Mouse (Mus musculus) CD8-positive naive resting alpha-beta T cell, adult 2 months (primary cell): ENCODE data around the gene Olfr329-ps.
"Not testable (repeated sequence)": the region's sequence is repeated elsewhere in the genome, so short reads cannot be mapped to it uniquely, and the experiment has no call there.

ENCODE experiments used
- DNase-seq, 2 experiments: peaks; one replicate each; pipeline ENCODE4 v3.0.0; 2022; ENCODE audit warnings: low read depth in 2 of 2, low spot score in 2 of 2

Gene Olfr329-ps

GRCm38 (mm10) chr11:58546322-58546721, at the start of gene Olfr329-ps:
Olfr329-ps (minus strand) TSS chr11:58546422.
- DNase-seq, result no peak

DNA sequence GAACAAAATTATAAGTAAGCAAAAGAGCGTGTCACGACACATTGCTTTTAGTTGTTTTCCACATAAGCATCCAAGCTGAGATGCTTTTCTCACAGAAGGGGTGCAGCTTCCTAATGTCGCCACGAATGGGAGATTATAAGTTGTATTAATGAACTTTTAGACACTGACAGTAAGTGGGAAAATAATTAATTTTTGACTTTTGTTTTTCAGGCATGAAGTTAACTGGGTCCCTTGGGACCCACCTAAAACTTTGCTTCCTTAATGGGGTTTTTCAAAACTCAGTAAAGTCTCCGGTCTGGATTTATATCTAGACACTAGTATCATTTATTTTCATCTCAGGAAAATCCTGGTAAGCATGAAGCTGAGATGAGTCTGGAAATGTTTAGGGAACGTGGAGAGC, 48.6 kb upstream of the Olfr329-ps start, which contains the start of gene Olfr324:
Gene Olfr324 (plus strand): TSS at position 301 of the 400 bp plus-strand sequence.
- DNase-seq, result no peak

DNA sequence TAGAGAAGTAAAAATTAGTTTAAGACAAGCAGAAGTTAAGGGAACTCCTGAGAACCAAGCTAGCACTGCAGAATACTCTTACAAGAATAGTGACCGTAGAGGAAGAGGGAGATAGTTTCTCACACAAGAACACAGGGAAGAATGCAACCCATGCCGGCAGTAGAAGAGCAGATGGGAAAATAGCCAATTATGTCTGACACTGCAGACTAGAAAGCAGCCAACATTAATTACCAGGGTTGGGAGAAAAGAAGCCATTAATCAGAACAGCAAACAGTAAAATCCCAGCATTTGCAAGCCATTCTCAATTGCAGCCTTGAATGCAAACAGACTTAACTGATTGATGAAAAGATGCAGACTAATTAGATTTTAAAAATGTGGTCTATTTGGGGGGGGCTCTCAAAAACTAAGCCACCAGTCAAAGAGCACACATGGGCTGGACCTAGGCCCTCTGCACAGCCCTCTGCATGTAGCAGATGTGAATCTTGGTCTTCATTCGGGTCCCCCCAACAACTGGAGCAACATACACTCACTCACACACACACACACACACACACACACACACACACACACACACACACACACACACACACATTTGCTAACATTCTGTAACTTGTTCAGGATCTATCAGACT, 42.5 kb upstream of the Olfr329-ps start:
- no peak for DNase-seq

DNA sequence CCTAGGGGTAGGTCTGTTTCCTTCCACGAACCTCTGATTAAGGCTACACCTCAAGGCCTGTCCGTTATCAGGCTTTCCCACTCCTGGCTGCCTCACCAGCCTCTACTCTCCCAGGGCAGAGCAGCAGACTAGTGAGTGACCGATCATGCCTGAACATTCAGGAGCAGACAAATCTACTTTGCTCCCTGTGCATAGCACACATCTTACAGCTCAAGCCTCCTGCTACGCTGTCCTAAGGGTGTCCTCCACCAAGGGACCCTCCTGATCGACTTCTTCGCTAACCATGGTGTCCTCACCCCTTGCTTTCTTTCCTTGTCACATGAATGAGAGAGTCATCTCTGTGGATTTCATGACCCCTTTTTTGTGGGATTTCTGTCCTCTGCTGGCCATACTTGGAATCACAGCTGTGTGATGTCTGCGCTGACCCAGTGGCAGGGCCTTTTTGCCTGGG, 41.7 kb upstream of the Olfr329-ps start:
- peak; percentile 25 to 27 for DNase-seq

DNA sequence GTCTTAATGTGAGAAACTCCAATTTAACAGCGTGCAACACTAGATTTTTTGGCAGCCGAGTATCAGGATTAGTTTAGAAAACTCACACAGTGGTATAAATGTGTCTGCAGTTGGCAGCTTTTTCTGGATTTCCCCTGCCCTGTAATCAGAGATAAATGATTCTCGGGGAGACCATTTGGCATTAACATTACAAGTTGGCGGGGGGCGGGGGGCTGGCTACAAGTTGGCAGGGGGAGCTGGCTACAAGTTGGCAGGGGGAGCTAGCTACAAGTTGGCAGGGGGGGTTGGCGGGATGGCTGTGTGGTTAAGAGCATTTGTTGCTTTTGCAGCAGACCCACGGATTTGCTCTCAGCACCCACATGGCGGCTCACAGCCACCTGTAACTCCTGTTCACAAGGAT, 32.4 kb upstream of the Olfr329-ps start:
- DNase-seq, result no peak

DNA sequence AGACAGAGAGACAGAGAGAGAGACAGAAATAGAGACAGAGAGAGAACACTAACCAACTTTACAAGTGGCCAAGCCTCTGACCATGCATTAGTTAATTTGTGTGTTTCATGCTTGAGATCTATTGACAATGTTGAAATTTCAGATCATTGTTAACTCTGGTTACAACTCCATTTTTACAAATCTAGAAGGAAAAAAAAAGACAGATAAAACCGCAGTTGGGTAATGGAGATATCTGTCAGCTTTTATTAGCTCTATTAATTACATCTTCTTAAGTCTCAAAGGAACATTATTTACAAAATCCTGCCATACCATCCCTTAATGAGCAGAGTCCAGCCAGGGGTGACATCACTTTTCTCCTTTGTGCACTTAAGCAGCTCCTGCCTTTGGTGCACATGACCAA, 31.2 kb upstream of the Olfr329-ps start, which contains the start of gene Olfr325:
Gene Olfr325 (plus strand): TSS at position 301 of the 400 bp plus-strand sequence.
- no peak for DNase-seq

GRCm38 (mm10) chr11:58570405-58570804, 24.2 kb upstream of the Olfr329-ps start, which contains the start of gene Olfr224:
Olfr224 (minus strand) TSS chr11:58570553.
- DNase-seq, result no peak

DNA sequence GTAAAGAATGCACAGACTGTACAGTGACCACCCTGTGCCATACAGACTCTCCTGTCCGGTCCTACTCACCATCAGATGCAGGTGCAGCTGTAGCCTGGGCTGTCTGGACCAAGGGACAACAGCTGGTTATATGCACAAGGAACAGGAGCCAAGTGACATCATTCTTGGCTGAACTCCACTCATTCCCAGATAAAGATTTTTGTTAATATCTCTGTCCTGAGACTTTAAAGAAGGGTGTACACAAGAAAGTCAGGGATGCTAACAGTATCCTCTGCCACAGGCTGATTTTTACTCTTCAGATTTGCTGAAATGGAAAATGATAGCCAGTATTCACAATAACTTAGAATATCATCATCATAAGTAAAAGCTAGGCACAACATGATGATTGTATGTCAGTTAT, 9.3 kb upstream of the Olfr329-ps start, which contains the start of gene Olfr328:
Gene Olfr328 (minus strand): TSS at position 101 of the 400 bp plus-strand sequence.
- DNase-seq, result no peak

- DNase-seq, result not testable (repeated sequence)
These were observed 11.5 kb downstream of the Olfr329-ps start, which contains the start of gene Olfr330 for GRCm38 (mm10) chr11:58534736-58535135. Olfr330 (minus strand) TSS chr11:58534836.

DNA sequence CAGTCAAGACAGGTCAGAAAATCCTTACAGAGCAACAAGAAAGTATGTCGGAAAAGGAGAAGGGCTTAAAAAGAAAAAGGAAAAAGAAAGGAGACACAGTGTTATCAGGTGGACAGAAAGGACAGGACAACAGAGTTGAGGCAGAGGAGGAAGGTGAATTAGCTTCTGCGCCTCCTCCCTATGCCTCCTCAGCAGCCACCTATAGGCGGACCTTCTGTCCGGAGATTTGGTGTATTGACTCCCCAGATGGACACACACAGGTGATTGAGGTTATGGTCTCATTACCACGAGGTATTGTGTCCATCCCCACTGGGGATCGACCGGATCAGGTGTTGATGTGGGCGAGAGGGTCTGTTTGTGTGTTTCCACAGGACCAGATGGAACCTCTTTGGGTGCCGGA, 26.5 kb downstream of the Olfr329-ps start:
- DNase-seq, result peak in 1 of 2 experiments; percentile 19

- DNase-seq, result peak; percentile 50 to 66
These were observed 27.3 kb downstream of the Olfr329-ps start for GRCm38 (mm10) chr11:58518916-58519315.

GRCm38 (mm10) chr11:58509058-58509457, 37.2 kb downstream of the Olfr329-ps start:
- DNase-seq, result not testable (repeated sequence)

DNA sequence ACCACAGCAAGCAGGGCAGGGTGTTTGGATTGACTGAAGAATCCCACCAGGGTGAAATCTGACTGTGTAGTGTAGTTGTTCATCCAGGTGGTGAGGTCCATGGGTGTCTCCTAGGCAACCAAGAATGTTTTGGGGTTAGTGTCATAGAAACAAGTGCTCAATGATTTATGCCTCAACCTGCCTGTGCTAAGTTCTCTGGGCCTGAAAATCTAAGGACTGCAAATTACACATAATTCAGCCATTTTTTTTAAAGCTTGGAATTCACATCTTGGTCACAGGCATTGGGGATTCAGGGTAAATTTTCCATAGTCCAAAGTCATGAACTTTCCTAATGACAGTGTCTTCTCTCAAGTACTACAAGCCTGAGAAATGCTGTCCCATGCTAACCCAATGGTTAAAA, 43.8 kb downstream of the Olfr329-ps start, which contains the start of gene Olfr331:
Gene Olfr331 (minus strand): TSS at position 101 of the 400 bp plus-strand sequence.
- DNase-seq, result not testable (repeated sequence)

DNA sequence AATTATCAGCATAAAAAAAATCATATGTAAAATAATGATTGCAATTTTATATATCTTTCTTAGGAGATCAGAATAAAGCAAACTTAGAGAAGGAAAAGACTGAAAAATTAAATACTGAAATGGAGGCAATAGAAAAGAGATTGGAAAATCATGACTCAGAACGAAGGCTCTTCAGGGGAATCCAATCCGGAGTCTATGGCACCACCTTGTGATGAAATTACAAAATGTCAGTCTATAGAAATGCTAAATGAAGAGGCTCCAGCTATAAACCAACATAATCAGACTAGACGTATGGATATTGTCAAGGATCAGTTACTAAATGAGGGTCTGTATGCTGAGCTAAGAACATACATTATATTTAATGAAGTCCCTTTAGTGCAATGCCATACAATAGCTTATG, 46.9 kb downstream of the Olfr329-ps start:
- no peak for DNase-seq

- no peak for DNase-seq
These were observed 47.5 kb downstream of the Olfr329-ps start for GRCm38 (mm10) chr11:58498761-58499160.

GRCm38 (mm10) chr11:58492455-58492854, 53.8 kb downstream of the Olfr329-ps start, which contains the start of gene Olfr332:
Olfr332 (minus strand) TSS chr11:58492555.
- no peak for DNase-seq
